Mouse (Mus musculus) intestine, postnatal 0 days (tissue): ENCODE results near the gene Sdsl. TPM values are rescaled to one million over a fixed set of nuclear protein-coding genes. Genes with fewer than 3 reads are reported as not detected.

Source experiments
- ATAC-seq: fragments of 200-750 bp; cut with Nextera tagmentation; 2 replicates; pipeline ENCODE4 v1.8.0; 2017; ENCODE audit warnings: mild to moderate bottlenecking, moderate TSS enrichment, moderate library complexity
- H3K27ac ChIP-seq: fragments of 300-500 bp; sonication (generic); 2 replicates; pipeline ENCODE4 v1.5.1; 2014; ENCODE audit warnings: mild to moderate bottlenecking, low read depth, low read length, moderate library complexity
- H3K27me3 ChIP-seq: fragments of 300-500 bp; sonication (generic); replicated peaks from 2 replicates; pipeline ENCODE4 v1.6.1; 2014; ENCODE audit warnings: low read length, mixed read lengths; ENCODE audit not compliant: control insufficient read depth, insufficient read depth
- H3K36me3 ChIP-seq: fragments of 300-500 bp; sonication (generic); 2 replicates; pipeline ENCODE4 v1.6.1; 2014; ENCODE audit warnings: mild to moderate bottlenecking, moderate library complexity; ENCODE audit not compliant: control insufficient read depth, insufficient read depth
- H3K4me1 ChIP-seq: fragments of 300-500 bp; sonication (generic); replicated peaks from 2 replicates; pipeline ENCODE4 v1.6.1; 2014; ENCODE audit warnings: antibody characterized with exemption, low read length, mixed read lengths; ENCODE audit not compliant: control insufficient read depth, insufficient read depth
- H3K4me2 ChIP-seq: fragments of 300-500 bp; sonication (generic); replicated peaks from 2 replicates; pipeline ENCODE4 v1.6.1; 2014; ENCODE audit warnings: low read depth, mild to moderate bottlenecking, moderate library complexity
- H3K4me3 ChIP-seq: fragments of 300-500 bp; sonication (generic); 2 replicates; pipeline ENCODE4 v1.5.1; 2014; ENCODE audit warnings: low read depth, low read length
- H3K9ac ChIP-seq: fragments of 300-500 bp; sonication (generic); 2 replicates; pipeline ENCODE4 v1.6.1; 2014; ENCODE audit warnings: mild to moderate bottlenecking, low read depth, low read length
- H3K9me3 ChIP-seq: fragments of 300-500 bp; sonication (generic); 2 replicates; pipeline ENCODE4 v1.6.1; 2016; ENCODE audit warnings: mixed run types; ENCODE audit not compliant: control insufficient read depth
- CTCF ChIP-seq: sonication (generic); IDR thresholded peaks from 2 replicates; pipeline ENCODE4 v1.5.1; 2016; ENCODE audit warnings: low read depth, mild to moderate bottlenecking, control low read depth, antibody characterized with exemption, moderate library complexity
- WGBS: fragments of 180-500 bp; shearing (Covaris S2); extraction: QIAGEN DNeasy Blood & Tissue Kit; methylation state at CpG from one replicate; pipeline ENCODE4 v1.1.7; 2014; 5-methylcytosine and 5-hydroxymethylcytosine counted together
- polyA plus RNA-seq: library from polyadenylated mRNA; unstranded; fragments of >200 nt; fragmentation: Nextera tagmentation; extraction: Ambion mirVana; gene quantifications from 2 replicates; pipeline ENCODE4 v1.2.1, GENCODE M21; 2015

Sdsl gene
- 21.2 and 21.5 TPM in 2 replicates for polyA plus RNA-seq

GRCm38 (mm10) chr5:120472770-120473169 is at the start of gene Sdsl:
Gene Sdsl (minus strand): TSS chr5:120472810.
- ATAC-seq = no peak
- Histone ChIP-seq H3K9me3 (no peaks in the 10 kb centered on the region), H3K36me3 (no peaks in the 10 kb centered on the region), H3K4me2 (no peak within 1 kb of the TSS; the same call in 1 of the 2 replicates), H3K4me3 (no peak within 1 kb of the TSS), H3K27me3 (peaks cover 3% of the 10 kb centered on the region; the same call in 1 of the 2 replicates), H3K27ac (no peak within 1 kb of the TSS), H3K9ac (no peak within 1 kb of the TSS), H3K4me1 (no peaks in the 10 kb centered on the region)
- 66% methylated on average over 8 of the region's 8 CpGs for whole genome bisulfite sequencing
- TF ChIP-seq CTCF = no peak

- 41% methylated on average over 9 of the region's 9 CpGs for WGBS
- H3K36me3 ChIP-seq = peaks cover 23% of the 10 kb centered on the region; the same call in 1 of the 2 replicates
- no peak for ATAC-seq
- H3K27me3 ChIP-seq = no peaks in the 10 kb centered on the region
- H3K9me3 ChIP-seq = no peaks in the 10 kb centered on the region
- H3K4me2 ChIP-seq = no peak overlapping the region
- H3K4me3 ChIP-seq = no peak overlapping the region
- 0 out of 2 replicates have a peak, but pooled peaks cover 11% of the 10 kb centered on the region for H3K4me1 ChIP-seq
- no peak overlapping the region for H3K27ac ChIP-seq
- H3K9ac ChIP-seq = no peak overlapping the region
- TF ChIP-seq CTCF = no peak
Observed at GRCm38 (mm10) chr5:120517552-120517951, 44.9 kb upstream of the Sdsl start.

- TF ChIP-seq CTCF = no peak
- H3K27ac ChIP-seq = no peak overlapping the region; the same call in 1 of the 2 replicates
- no peaks in the 10 kb centered on the region for H3K27me3 ChIP-seq
- no peak for ATAC-seq
- 57% methylated on average over 15 of the region's 15 CpGs for WGBS
- H3K4me3 ChIP-seq = no peak overlapping the region
- H3K9ac ChIP-seq = no peak overlapping the region
- H3K36me3 ChIP-seq = peaks cover 11% of the 10 kb centered on the region; the same call in 1 of the 2 replicates
- no peak overlapping the region; the same call in 1 of the 2 replicates for H3K4me2 ChIP-seq
- no peaks in the 10 kb centered on the region for H3K9me3 ChIP-seq
- 0 out of 2 replicates have a peak, but pooled peaks cover 11% of the 10 kb centered on the region for H3K4me1 ChIP-seq
Observed at GRCm38 (mm10) chr5:120516221-120516984, 43.8 kb upstream of the Sdsl start.

- Histone ChIP-seq H3K4me3 (no peak overlapping the region), H3K9ac (no peak overlapping the region), H3K27ac (no peak overlapping the region), H3K9me3 (no peaks in the 10 kb centered on the region), H3K4me1 (0 out of 2 replicates have a peak, but pooled peaks cover 11% of the 10 kb centered on the region), H3K36me3 (peaks cover 5% of the 10 kb centered on the region; the same call in 1 of the 2 replicates), H3K4me2 (no peak overlapping the region), H3K27me3 (no peaks in the 10 kb centered on the region)
- TF ChIP-seq CTCF = peak; percentile 40
- ATAC-seq = no peak
- WGBS = 80% methylated on average over 7 of the region's 7 CpGs
Observed at GRCm38 (mm10) chr5:120515451-120515850, 42.8 kb upstream of the Sdsl start.

GRCm38 (mm10) chr5:120514754-120515153 is 42.1 kb upstream of the Sdsl start:
- 0 out of 2 replicates have a peak, but pooled peaks cover 2% of the 10 kb centered on the region for H3K36me3 ChIP-seq
- no peak overlapping the region for H3K27ac ChIP-seq
- H3K27me3 ChIP-seq = no peaks in the 10 kb centered on the region
- no peak for ATAC-seq
- no peaks in the 10 kb centered on the region for H3K9me3 ChIP-seq
- peak overlapping the region; percentile 17; the same call in 1 of the 2 replicates for H3K4me2 ChIP-seq
- H3K4me3 ChIP-seq = no peak overlapping the region
- no peak overlapping the region for H3K9ac ChIP-seq
- no peak for TF ChIP-seq CTCF
- WGBS = 9% methylated on average over 4 of the region's 4 CpGs
- H3K4me1 ChIP-seq = 0 out of 2 replicates have a peak, but pooled peaks cover 11% of the 10 kb centered on the region

GRCm38 (mm10) chr5:120514031-120514677 is 41.5 kb upstream of the Sdsl start:
- H3K4me1 ChIP-seq = 0 out of 2 replicates have a peak, but pooled peaks cover 11% of the 10 kb centered on the region
- ATAC-seq = no peak
- H3K4me2 ChIP-seq = no peak overlapping the region
- H3K9ac ChIP-seq = no peak overlapping the region
- H3K36me3 ChIP-seq = no peaks in the 10 kb centered on the region
- WGBS = 76% methylated on average over 9 of the region's 9 CpGs
- no peaks in the 10 kb centered on the region for H3K9me3 ChIP-seq
- H3K27ac ChIP-seq = no peak overlapping the region
- no peak for TF ChIP-seq CTCF
- no peak overlapping the region for H3K4me3 ChIP-seq
- no peaks in the 10 kb centered on the region for H3K27me3 ChIP-seq
